Mouse (Mus musculus) MEL (cell line): ENCODE measurements at regions not wholly inside any gene's neighbourhood (a gene's known extent, or its start where the extent isn't known, plus 50 kb on each side); places are given as distances from the start of the nearest gene placed in this dataset.

Experiments used
- CTCF ChIP-seq, 3 experiments: IDR thresholded peaks in 2 of 3; conservative IDR thresholded peaks in 1 of 3; 2 replicates each; pipeline ENCODE4 v1.5.1; 2011 to 2012; ENCODE audit warnings: low read length in 3 of 3, low read depth in 2 of 3, mild to moderate bottlenecking in 2 of 3, improper control_type of control experiment in 1 of 3, inconsistent platforms in 1 of 3, mixed read lengths in 1 of 3, moderate library complexity in 1 of 3; ENCODE audit not compliant: control insufficient read depth in 1 of 3, insufficient read depth in 1 of 3, poor library complexity in 1 of 3, severe bottlenecking in 1 of 3
- EP300 ChIP-seq, 2 experiments: IDR thresholded peaks; 2 replicates each; pipeline ENCODE4 v1.6.1; 2011; ENCODE audit warnings: improper control_type of control experiment in 2 of 2, low read length in 2 of 2, low read depth in 1 of 2, mild to moderate bottlenecking in 1 of 2
- GATA1 ChIP-seq: IDR thresholded peaks from 2 replicates; pipeline ENCODE4 v1.6.1; 2011; ENCODE audit warnings: low read depth, low read length, improper control_type of control experiment
- POLR2A ChIP-seq, 2 experiments: IDR thresholded peaks; 2 replicates each; pipeline ENCODE4 v1.6.1; 2011 to 2012; ENCODE audit warnings: low read length in 2 of 2, mild to moderate bottlenecking in 2 of 2, control low read depth in 1 of 2, improper control_type of control experiment in 1 of 2, low read depth in 1 of 2, moderate library complexity in 1 of 2; ENCODE audit not compliant: control insufficient read depth in 1 of 2, insufficient read depth in 1 of 2, poor library complexity in 1 of 2
- POLR2AphosphoS2 ChIP-seq: IDR thresholded peaks from 2 replicates; pipeline ENCODE4 v1.6.1; 2011; ENCODE audit warnings: low read length, improper control_type of control experiment
- USF1 ChIP-seq: IDR thresholded peaks from 2 replicates; pipeline ENCODE4 v1.6.1; 2014; ENCODE audit warnings: low read depth, mild to moderate bottlenecking, inconsistent platforms, low read length, improper control_type of control experiment, moderate library complexity

DNA sequence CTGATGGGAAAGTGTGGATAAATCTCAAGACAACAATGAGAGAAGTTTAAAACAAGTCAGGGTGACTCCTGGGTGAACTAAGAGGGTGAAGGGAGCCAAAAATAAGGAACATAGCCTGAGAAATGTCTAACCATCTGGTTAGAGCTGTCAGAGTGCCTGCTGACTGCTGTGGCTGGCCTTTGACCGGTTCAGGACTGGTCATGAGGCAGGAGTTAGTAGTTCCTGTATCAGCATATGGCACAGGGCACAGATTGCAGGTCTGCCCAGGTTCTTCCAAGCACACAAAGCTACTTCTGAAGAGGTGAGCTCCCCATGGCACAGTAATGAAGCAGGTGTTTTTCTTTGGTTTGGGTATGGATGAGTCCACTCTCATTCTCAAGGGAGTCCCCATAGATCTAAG lies 302.0 kb downstream of the Cd109 start:
- TF ChIP-seq CTCF (IDR thresholded peaks at IDR 0.05 in 2 of 3, conservative IDR thresholded peaks at IDR 0.05 in 1 of 3; ENCODE audit: control insufficient read depth in 1 of 3, insufficient read depth in 1 of 3, low read depth in 2 of 3, low read length in 3 of 3, poor library complexity in 1 of 3, severe bottlenecking in 1 of 3), result no peak
- no peak for TF ChIP-seq EP300 (IDR thresholded peaks at IDR 0.05; ENCODE audit: low read depth in 1 of 2, low read length in 2 of 2)
- no peak for TF ChIP-seq POLR2A (IDR thresholded peaks at IDR 0.05; ENCODE audit: control insufficient read depth in 1 of 2, insufficient read depth in 1 of 2, low read depth in 1 of 2, low read length in 2 of 2, poor library complexity in 1 of 2)
- TF ChIP-seq POLR2AphosphoS2, result no peak
- TF ChIP-seq USF1, result no peak
- no peak for TF ChIP-seq GATA1
